Mouse (Mus musculus) brain, embryonic 14.5 days (tissue): Measurements from ENCODE around the gene Akap14.
A peak's percentile ranks its signal among the peaks of the same experiment; 100 is the strongest.

Experiments used
- CTCF ChIP-seq: fragments of 200-500 bp; IDR thresholded peaks from 2 replicates; pipeline ENCODE4 v1.5.1; 2012; ENCODE audit warnings: inconsistent platforms, mild to moderate bottlenecking, moderate library complexity, borderline replicate concordance; ENCODE audit not compliant: insufficient read depth, insufficient read length; ENCODE audit errors: extremely low read depth
- POLR2A ChIP-seq: fragments of 200-500 bp; IDR thresholded peaks from 2 replicates; pipeline ENCODE4 v1.6.1; 2012; ENCODE audit warnings: mild to moderate bottlenecking, inconsistent platforms, borderline replicate concordance; ENCODE audit not compliant: poor library complexity, insufficient read depth, insufficient read length, severe bottlenecking; ENCODE audit errors: extremely low read depth

- no peak for TF ChIP-seq CTCF
- peak; percentile 30; the same call in 1 of the 2 replicates for TF ChIP-seq POLR2A
Measured at GRCm38 (mm10) chrX:37126671-37127358, 41.8 kb downstream of the Akap14 start, which contains the start of gene Nkap.
